Mouse (Mus musculus): ENCODE data around the gene Stau1.
"Not testable (repeated sequence)": the region's sequence is repeated elsewhere in the genome, so short reads cannot be mapped to it uniquely, and the experiment has no call there.

The Stau1 gene

GRCm38 (mm10) chr2:166995796-166996532 lies at the start of gene Stau1:
Gene Stau1 (minus strand): TSS chr2:166996299.
- peak; percentile 98 for DNase-seq

- DNase-seq = no peak
Measured at GRCm38 (mm10) chr2:167043400-167044121, 47.5 kb upstream of the Stau1 start.

DNA sequence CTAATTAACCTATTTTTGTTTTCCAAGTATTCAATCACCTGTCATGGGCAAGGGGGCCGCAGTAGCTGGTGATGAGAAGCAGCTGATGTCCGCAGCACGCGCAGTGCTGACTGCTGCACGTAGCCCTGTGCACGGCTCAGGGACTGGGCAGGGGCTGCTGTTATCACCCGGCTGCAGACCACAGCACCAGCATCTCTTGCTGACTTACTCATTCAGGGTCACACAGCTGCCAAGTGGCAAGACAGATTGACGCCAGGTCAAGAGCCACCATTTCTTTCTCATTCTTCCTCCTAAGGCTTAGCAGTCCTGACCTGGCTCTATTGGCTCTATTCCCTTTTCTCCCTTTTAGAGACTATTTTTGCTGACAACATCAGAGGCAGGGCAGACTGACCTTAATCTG lies 43.3 kb upstream of the Stau1 start:
- no peak for DNase-seq

DNA sequence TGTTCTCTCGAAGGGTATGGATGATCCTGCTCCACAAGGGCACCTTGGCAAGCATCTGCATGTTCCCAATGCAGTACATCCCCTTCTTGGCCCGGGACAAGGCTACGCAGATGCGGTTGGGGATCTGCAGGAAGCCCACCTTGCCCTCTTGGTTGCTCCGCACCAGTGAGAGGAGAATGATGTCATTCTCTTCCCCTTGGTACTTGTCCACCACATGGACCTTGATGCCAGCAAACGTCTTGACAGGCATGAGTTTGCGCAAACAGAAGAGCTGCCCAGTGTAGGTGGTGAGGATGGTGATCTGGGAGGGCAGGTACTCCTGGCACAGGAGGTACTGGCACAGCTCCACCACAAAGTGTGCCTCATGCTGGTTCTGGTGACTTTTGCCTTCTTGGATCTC lies 42.6 kb upstream of the Stau1 start:
- DNase-seq = no peak

DNA sequence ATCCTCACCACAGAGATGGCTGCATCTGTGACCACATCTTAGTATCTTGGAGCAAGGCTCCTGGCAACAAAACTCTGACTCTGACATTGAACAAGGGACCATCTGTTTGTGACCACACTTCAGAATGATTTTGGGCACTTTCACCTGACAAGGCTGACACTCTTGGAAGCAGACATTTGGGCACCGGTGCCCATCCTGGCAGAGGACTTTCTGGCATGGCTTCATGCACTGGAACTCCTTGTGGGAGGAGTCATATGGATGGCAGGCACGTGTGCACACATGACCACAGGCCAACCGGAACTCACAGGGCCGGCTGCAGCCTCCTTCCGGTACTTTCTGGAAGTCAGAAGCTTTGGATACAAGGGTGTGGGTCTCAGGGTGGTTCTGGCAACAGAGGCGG lies 42.2 kb upstream of the Stau1 start:
- DNase-seq = no peak

DNA sequence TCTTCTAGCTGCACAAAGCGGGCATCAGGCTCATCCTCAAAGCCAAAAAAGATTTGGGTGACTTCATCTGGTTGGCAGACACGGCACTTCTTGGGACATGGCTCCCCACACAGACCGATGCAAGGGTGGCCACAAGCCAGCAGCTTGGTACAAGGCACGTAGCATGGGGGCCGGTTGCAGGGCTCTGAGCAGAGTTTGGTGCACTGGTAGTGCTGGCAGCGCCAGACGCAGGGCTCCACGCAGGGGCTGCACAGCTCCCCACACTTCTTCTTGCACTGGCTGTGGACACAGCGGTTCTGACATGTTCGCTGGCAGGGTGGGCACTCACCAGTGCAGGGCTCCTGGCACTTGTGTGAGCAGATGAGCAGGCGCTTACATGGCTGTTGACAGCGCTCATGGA lies 41.6 kb upstream of the Stau1 start:
- no peak for DNase-seq

GRCm38 (mm10) chr2:167030507-167030906 lies 34.4 kb upstream of the Stau1 start:
- DNase-seq = no peak

- DNase-seq = no peak
Measured at GRCm38 (mm10) chr2:167028553-167028952, 32.5 kb upstream of the Stau1 start.

- no peak for DNase-seq
Measured at GRCm38 (mm10) chr2:167019396-167019795, 23.3 kb upstream of the Stau1 start.

- no peak for DNase-seq
Measured at GRCm38 (mm10) chr2:167015382-167015718, 19.3 kb upstream of the Stau1 start.

GRCm38 (mm10) chr2:167014702-167015381 lies 18.7 kb upstream of the Stau1 start, which contains the start of gene Ddx27:
Gene Ddx27 (plus strand): TSS chr2:167015193.
- peak; percentile 95 for DNase-seq

DNA sequence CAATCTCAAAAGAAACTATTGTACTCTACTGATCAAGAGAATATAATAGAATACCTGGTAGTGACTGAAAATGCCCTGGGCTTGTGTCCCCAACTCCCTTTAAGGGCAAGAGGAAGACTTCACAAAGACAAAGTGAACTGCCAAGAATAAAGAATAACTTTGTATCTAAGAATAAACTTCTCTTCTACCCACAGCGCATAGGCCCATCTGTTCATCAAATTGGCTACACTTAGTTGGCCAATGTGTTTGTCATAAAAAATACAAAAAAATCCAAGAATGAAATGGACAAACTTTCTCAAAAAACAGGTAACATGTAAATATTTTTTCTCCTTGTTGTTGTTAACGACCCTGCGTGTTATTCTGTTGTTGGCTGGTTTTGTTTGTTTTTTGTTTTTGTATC lies 14.4 kb upstream of the Stau1 start:
- DNase-seq = no peak

- DNase-seq = no peak
Measured at GRCm38 (mm10) chr2:167009483-167009882, 13.4 kb upstream of the Stau1 start.

- DNase-seq = not testable (repeated sequence)
Measured at GRCm38 (mm10) chr2:167007565-167007964, 11.5 kb upstream of the Stau1 start.

- no peak for DNase-seq
Measured at GRCm38 (mm10) chr2:167007001-167007491, 10.9 kb upstream of the Stau1 start.

DNA sequence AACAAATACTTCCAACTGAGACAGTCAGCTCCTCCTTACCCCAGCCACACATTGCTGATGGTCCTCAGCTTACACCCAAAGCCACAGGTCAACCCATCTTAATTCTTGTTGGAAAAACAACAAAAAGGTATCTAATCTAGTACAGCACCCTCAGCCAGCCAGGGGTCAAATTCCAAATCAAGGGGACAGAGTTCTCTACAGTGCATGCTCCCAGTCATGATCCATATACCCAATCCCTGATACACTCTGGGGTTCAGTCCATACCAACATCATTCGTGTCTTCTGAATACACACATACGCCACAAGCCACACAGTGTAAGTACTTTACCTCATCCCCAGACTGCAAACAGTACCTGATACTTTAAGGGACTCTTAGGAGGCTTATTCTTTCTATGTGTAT lies 10.3 kb upstream of the Stau1 start:
- DNase-seq = no peak

DNA sequence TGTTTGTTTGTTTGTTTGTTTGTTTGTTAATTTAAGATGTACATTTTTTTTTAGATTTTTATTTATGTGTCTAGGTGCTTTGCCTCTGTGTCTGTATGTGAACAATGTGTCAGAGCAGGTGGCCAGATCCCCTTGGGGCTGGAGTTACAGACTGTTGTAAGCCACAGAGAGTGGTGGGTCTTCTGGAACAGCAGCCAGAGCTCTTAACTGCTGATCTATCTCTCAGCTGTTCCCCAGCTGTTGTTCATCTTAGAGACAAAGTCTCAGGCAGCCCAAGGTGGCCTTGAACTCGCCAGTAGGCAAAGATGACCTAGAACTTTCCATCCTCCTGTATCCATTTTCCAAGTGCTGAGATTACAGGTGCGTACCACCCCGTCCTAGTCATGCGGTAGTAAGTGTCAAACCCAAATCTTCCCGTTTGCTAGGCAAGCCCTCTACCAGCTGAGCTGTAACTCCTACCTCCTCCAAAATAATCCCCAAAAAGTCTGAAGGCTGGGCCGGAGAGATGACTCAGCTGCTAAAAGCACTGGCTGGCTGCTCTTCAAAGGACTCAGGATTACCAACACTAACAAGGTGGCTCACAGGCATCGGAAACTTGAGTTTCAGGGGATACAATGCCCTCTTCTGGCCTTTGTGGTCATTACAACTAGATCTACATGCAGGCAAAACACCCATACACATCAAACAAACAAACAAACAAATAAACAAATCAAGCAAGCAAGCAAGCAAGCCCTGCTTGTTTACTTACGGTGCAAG lies 8.2 kb upstream of the Stau1 start:
- peak; percentile 91 for DNase-seq

GRCm38 (mm10) chr2:167001486-167001885 lies 5.4 kb upstream of the Stau1 start:
- no peak for DNase-seq

DNA sequence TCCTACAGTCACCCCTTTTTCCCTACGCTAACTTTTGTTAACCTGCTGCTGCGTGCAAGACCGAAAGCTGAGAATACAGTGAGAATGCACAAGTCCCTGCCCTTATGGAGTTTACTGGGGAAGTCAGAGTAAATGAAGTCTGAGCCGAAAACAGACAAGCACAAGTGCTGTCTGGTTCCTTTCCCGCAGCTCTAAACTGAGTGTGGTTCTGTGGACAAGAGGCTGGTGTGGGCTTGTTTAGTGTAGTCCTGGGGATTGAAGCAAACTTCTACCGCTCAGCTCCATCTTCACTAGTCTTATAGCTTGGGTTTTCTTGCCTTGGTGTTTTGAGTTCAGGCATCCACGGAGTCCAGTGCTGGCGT lies 415 bp upstream of the Stau1 start:
- DNase-seq = no peak

DNA sequence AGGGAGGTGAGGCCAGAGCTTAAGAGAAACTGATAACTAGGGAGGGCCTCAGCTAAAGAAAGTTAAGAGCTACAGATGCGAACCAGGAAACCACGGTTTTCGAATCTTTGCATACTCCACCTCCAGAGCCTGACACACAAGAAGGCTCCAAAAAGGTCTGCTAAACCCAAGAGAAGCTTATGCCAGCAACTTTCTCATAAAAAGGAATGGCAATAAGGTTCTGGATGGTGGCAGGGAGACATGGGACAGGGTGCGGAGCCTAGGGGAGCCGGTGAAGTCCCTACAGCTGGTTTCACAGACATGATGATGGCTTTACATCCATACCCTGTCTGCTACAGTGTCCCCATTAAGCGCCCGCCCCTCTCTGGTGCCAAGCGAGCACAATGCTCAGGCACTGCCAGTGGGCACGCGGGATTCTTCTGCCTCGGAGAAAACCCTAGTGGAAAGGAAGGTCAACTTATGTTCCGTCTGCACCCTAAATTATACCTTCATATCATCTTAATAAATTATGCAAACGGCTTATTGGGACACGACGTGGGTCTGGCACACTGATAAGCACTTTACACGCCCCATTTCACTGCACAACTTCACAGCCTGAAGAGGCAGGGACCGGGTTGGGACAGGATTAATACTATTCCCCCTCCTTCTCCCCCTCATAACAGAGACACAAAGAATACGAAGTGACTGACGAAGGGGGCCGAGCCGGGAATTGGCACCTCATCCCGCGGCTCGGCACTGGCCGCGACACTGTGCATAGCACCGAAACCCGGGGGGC lies 891 bp downstream of the Stau1 start:
- DNase-seq = no peak

- peak; percentile 57 for DNase-seq
Measured at GRCm38 (mm10) chr2:166991945-166992344, 4.2 kb downstream of the Stau1 start.

DNA sequence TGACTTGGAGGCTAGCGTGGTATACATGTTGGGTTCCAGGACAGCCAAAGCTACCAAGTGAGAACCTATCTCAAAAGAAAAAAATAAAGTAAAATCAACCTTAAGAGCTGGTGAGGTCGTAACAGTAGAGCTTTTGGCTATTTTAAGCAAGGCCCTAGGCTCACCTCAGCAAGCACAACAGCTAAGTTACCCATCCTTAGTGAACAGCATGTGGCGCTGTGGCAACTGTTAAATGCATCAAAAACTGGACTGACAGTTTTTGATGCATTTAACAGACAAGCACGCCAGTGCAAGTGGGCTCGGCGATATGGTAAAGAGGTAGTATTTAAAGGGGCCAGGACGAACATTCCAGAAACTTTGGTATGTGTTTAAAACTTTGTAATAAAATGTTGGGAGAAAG lies 5.2 kb downstream of the Stau1 start:
- DNase-seq = no peak

Data from lung, postnatal 36 days (tissue).